Mouse (Mus musculus) ES-Bruce4 (cell line): ENCODE measurements around the gene Cbl. TPM values are rescaled to one million over a fixed set of nuclear protein-coding genes. Genes with fewer than 3 reads are reported as not detected.
A peak's percentile ranks its signal among the peaks of the same experiment; 100 is the strongest.

Source experiments
- H3K27ac ChIP-seq: 2 replicates; pipeline ENCODE4 v1.5.1; 2012; ENCODE audit warnings: low read length, inconsistent platforms; ENCODE audit not compliant: insufficient read depth
- H3K27me3 ChIP-seq: 2 replicates; pipeline ENCODE4 v1.6.1; 2012; ENCODE audit warnings: mild to moderate bottlenecking, low read length, inconsistent platforms; ENCODE audit not compliant: control insufficient read depth, poor library complexity, insufficient read depth, severe bottlenecking
- H3K36me3 ChIP-seq: 2 replicates; pipeline ENCODE4 v1.6.1; 2012; ENCODE audit warnings: inconsistent platforms, mild to moderate bottlenecking, low read length, moderate library complexity; ENCODE audit not compliant: control insufficient read depth, poor library complexity, insufficient read depth, severe bottlenecking
- H3K4me1 ChIP-seq: one replicate; pipeline ENCODE4 v1.8.1; 2011; ENCODE audit warnings: low read length; ENCODE audit not compliant: control insufficient read depth, insufficient read depth
- H3K4me3 ChIP-seq: 2 replicates; pipeline ENCODE4 v1.5.1; 2011; ENCODE audit warnings: low read depth, mild to moderate bottlenecking, low read length
- H3K9ac ChIP-seq: 2 replicates; pipeline ENCODE4 v1.6.1; 2012; ENCODE audit warnings: low read depth, mild to moderate bottlenecking, inconsistent platforms; ENCODE audit not compliant: poor library complexity, severe bottlenecking
- H3K9me3 ChIP-seq: replicated peaks from 2 replicates; pipeline ENCODE4 v1.6.1; 2012; ENCODE audit warnings: mild to moderate bottlenecking, low read length, inconsistent platforms; ENCODE audit not compliant: control insufficient read depth, poor library complexity, insufficient read depth, severe bottlenecking
- CTCF ChIP-seq: IDR thresholded peaks from one replicate; pipeline ENCODE4 v1.8.1; 2011; ENCODE audit warnings: low read depth, low read length
- EP300 ChIP-seq: IDR thresholded peaks from 2 replicates; pipeline ENCODE4 v1.6.1; 2011; ENCODE audit warnings: low read depth, low read length; ENCODE audit not compliant: insufficient read depth
- POLR2A ChIP-seq: IDR thresholded peaks from one replicate; pipeline ENCODE4 v1.8.1; 2011; ENCODE audit warnings: low read length; ENCODE audit not compliant: insufficient read depth
- polyA plus RNA-seq: library from polyadenylated mRNA; stranded (reverse); fragments of >200 nt; gene quantifications from 2 replicates; pipeline ENCODE4 v1.2.4, GENCODE M21; 2011; ENCODE audit warnings: low read depth; ENCODE audit not compliant: missing spikeins, insufficient read depth, insufficient read length

The Cbl gene
- polyA plus RNA-seq, 1 experiment: 58.8 TPM

DNA sequence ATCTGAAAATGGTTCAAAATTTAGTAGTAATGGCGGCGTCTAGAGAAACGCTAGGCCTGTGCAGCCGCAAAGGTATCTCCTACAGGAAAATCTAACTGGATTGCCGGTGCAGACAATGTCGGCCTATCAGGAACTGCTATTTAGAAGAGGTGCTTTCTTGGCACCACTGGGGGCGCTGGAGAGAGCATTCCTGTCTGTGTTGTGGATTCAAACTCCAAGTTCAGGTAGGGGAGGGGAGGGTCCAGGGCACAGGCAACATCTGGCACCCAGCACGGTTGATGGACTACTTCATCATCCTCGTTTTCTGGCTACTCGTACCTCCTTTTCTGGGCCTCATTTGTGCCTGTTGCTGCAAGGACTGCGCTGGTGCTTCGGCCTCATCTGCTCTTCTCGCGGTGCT, 55.5 kb downstream of the Cbl start:
- H3K27ac ChIP-seq: peak overlapping the region; percentile 74
- TF ChIP-seq POLR2A: peak; percentile 37
- peak; percentile 64 for TF ChIP-seq CTCF
- TF ChIP-seq EP300: no peak
- H3K4me3 ChIP-seq: peak overlapping the region; percentile 81

GRCm38 (mm10) chr9:44177405-44177804, 56.4 kb downstream of the Cbl start:
- H3K4me3 ChIP-seq: no peak overlapping the region
- H3K9me3 ChIP-seq: no peaks in the 10 kb centered on the region
- no peak for TF ChIP-seq CTCF
- TF ChIP-seq POLR2A: no peak
- no peak for TF ChIP-seq EP300
- no peaks in the 10 kb centered on the region for H3K27me3 ChIP-seq
- H3K36me3 ChIP-seq: peaks cover 3% of the 10 kb centered on the region
- no peaks in the 10 kb centered on the region for H3K4me1 ChIP-seq
- H3K27ac ChIP-seq: no peak overlapping the region
- H3K9ac ChIP-seq: no peak overlapping the region

More for the DNA sequence above, 55.5 kb downstream of the Cbl start:
- H3K9ac ChIP-seq: peak overlapping the region; percentile 78
- H3K36me3 ChIP-seq: no peaks in the 10 kb centered on the region
- H3K4me1 ChIP-seq: no peaks in the 10 kb centered on the region
- no peaks in the 10 kb centered on the region for H3K27me3 ChIP-seq
- no peaks in the 10 kb centered on the region for H3K9me3 ChIP-seq

GRCm38 (mm10) chr9:44175957-44176356, 57.9 kb downstream of the Cbl start:
- Histone ChIP-seq H3K27me3 (no peaks in the 10 kb centered on the region), H3K4me3 (no peak overlapping the region), H3K27ac (no peak overlapping the region), H3K36me3 (peaks cover 6% of the 10 kb centered on the region), H3K4me1 (no peaks in the 10 kb centered on the region), H3K9ac (no peak overlapping the region), H3K9me3 (no peaks in the 10 kb centered on the region)
- no peak for TF ChIP-seq POLR2A
- no peak for TF ChIP-seq CTCF
- no peak for TF ChIP-seq EP300

GRCm38 (mm10) chr9:44175556-44175955, 58.3 kb downstream of the Cbl start:
- Histone ChIP-seq H3K27me3 (no peaks in the 10 kb centered on the region), H3K27ac (no peak overlapping the region), H3K9ac (no peak overlapping the region), H3K4me3 (no peak overlapping the region), H3K9me3 (no peaks in the 10 kb centered on the region), H3K36me3 (peaks cover 6% of the 10 kb centered on the region), H3K4me1 (no peaks in the 10 kb centered on the region)
- no peak for TF ChIP-seq CTCF
- TF ChIP-seq POLR2A: no peak
- no peak for TF ChIP-seq EP300

DNA sequence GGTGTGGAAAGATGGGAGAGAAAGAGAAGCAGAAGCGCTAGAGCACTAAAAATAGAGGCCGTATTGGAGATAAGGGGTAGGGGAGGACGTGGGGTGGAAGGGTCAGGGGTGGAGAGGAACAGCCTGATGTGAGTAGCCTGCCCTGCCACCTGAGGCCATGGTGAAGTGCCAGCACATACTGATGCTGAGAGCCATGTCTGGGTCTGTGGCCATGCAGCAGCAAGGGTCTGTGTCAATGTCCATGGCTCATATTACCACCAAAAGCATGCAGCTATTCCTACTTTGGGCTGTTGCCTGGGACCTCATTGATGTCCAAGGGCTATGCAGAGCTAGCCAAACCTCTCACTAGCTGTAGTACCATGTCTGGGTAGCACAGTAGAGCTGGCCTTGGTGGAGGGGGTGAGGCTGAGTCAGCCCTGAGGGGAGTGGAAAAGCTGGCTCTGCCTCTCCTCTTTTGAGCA, 63.1 kb downstream of the Cbl start:
- no peak overlapping the region for H3K27ac ChIP-seq
- no peak overlapping the region for H3K4me3 ChIP-seq
- no peak for TF ChIP-seq CTCF
- no peak for TF ChIP-seq POLR2A
- no peak for TF ChIP-seq EP300
- H3K9ac ChIP-seq: no peak overlapping the region
- no peaks in the 10 kb centered on the region for H3K27me3 ChIP-seq
- H3K36me3 ChIP-seq: peaks cover 8% of the 10 kb centered on the region
- no peaks in the 10 kb centered on the region for H3K9me3 ChIP-seq
- H3K4me1 ChIP-seq: no peaks in the 10 kb centered on the region

DNA sequence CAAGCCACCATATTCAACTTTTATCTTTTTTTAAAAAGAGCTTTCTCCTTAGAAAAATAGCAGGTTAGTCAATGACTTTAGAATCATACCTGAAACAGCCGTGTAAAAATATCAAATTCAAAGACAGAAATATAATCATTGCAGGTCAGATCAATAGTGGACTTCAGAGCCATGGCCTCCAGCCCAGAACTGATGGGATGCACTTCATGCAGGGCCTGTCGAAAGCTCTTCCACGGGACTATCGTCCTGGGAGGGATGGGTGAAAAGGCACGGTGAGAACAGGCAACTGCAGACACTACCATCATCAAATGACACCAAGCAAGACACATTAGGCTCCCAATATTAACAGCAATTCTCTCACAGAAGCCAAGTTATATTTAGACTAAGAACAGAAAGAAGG, 64.9 kb downstream of the Cbl start:
- peaks cover 8% of the 10 kb centered on the region for H3K36me3 ChIP-seq
- TF ChIP-seq EP300 (no peak), CTCF (no peak), POLR2A (no peak)

More for the DNA sequence above, 64.9 kb downstream of the Cbl start:
- Histone ChIP-seq H3K9ac (no peak overlapping the region), H3K27ac (no peak overlapping the region), H3K4me1 (no peaks in the 10 kb centered on the region), H3K9me3 (no peaks in the 10 kb centered on the region), H3K4me3 (no peak overlapping the region), H3K27me3 (no peaks in the 10 kb centered on the region)
